Mouse (Mus musculus): ENCODE data around the gene Timm22.

The Timm22 gene

DNA sequence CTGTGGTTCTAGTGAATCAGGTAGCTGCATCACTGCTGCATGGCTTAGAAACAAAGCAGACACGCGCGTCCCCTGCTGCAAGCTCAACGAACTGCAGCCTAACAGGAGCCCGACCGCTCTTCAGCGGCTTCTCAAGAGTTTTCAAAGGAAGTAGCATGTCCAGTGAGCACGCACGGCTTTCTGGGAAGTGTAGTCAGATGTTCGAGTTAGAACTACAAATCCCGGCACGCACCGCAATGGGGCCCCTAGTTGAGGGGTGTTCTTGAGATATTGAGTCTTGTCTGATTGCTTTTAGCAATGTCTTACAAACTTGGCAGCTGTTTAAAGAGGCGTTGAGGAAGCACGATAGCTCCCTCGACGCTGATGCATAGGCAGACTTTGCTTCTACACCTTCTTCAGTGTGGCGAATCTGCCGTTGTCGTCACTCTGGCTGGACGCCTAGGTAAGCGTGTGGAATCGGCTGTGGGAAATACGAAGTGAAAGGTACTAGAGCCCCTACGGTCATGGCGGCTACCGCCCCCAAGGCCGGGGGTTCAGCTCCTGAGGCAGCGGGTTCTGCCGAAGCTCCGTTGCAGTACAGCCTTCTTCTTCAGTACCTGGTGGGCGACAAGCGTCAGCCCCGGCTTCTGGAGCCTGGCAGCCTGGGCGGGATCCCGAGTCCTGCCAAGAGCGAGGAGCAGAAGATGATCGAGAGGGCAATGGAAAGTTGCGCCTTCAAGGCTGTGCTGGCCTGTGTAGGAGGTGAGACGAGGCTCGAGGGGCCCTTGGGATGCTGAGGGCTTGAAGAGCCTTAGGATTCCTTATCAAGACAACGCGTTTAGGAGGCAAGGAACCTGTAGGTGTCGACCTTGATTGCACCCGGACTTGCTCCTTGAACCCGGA is at the start of gene Timm22:
TSS of gene Timm22 (plus strand) at position 251 of the 882 bp plus-strand sequence.
- DNase-seq (ENCODE audit: low spot score in 2 of 2): peak; percentile 93 to 98

DNA sequence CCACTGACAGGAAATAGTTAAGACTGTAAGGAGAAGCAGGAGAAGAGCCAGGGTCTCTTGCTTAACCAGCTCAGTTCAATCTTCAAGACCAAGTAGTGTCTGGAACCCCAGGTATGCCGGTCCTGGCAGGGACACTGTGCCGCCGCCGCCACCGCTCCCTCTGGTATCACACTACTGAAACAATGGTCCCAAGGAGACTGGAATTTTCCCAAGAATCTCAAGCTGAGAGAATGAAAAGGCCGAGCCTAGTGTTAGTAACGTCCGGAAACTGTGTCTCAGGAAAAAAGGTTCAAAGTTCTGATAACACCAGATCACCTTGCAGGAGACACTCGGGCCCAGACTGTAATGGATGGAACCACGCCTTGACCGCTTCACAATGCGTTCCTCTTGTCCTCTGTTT is 49.3 kb upstream of the Timm22 start:
- no peak for DNase-seq (ENCODE audit: low spot score in 2 of 2)

DNA sequence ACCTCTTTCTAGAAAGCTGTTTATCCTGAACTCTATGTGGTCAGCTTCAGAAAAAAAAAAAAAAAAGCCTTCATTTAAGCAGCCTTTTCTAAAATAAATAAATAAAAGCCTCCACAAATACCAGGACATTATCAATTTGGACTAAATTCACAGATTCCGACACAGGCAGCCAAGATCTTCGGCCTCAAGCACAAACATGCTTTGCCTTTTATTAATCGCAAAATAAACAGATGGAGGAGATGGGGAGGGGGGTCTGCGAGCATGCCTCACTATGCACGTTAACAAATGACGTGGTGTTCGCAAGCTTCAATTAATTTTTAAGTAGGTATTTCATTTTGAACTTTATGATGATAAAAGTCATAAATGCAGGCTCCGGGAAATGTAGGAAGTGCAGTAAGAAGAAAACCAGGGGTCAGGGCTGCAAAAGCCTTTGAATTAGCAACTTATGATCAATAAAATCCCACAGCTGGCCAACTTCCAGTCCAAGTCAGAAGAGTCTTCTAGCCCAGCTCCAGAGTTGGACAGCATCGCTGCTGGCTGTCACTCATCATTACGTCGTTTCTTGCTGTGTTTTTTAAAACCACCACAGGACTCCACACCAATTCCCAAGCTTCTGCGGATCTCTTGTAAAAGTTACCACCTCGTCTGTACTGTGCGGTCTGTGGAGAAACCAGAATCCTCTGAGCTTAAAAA is 48.0 kb upstream of the Timm22 start:
- DNase-seq (ENCODE audit: low spot score in 2 of 2): no peak

GRCm38 (mm10) chr11:76360255-76360654 is 46.5 kb upstream of the Timm22 start:
- no peak for DNase-seq (ENCODE audit: low spot score in 2 of 2)

DNA sequence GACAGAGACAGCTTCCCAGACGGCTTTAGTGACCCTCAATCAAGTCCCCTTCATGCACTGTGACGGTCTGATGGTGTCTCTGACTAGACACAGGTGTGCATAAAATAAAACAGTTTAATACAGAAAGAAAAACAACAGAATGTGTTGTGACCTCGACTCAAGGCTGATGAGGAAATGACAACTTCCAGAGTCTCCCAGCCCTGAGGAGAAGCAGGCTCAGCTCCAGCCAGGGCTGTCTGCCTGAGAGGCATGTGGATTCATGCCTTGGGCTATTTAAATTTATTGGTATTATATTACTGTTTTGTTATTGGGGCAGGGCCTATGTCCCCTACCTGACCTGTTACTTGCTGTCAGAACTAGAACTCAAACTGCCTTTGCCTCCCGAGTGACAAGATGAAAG is 45.3 kb upstream of the Timm22 start:
- DNase-seq (ENCODE audit: low spot score in 2 of 2): no peak

- DNase-seq (ENCODE audit: low spot score in 2 of 2): no peak
Observed at GRCm38 (mm10) chr11:76363178-76363577, 43.6 kb upstream of the Timm22 start.

GRCm38 (mm10) chr11:76363636-76364035 is 43.1 kb upstream of the Timm22 start:
- DNase-seq (ENCODE audit: low spot score in 2 of 2): no peak

GRCm38 (mm10) chr11:76364038-76364437 is 42.7 kb upstream of the Timm22 start:
- DNase-seq (ENCODE audit: low spot score in 2 of 2): no peak

DNA sequence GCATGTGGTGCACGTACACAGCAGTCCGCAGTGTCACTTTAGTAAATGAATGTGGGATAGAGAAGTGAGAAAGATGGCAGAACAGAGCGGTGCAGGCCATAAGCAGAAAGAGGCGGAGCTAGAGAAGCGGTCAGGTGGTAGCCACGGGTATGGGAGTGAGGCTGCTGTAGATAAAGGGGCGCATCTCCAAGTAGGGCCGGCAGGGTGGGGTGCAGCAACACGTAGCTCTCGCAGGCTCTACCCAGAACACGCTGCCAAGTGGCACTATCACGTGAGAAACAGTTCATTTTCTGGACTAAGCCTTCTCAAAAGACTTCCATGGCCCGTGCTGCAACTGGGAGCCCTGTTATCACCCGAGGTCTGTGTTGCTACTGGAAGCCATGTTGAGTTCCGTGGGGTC is 40.0 kb upstream of the Timm22 start:
- no peak for DNase-seq (ENCODE audit: low spot score in 2 of 2)

- DNase-seq (ENCODE audit: low spot score in 2 of 2): no peak
Observed at GRCm38 (mm10) chr11:76370491-76370890, 36.3 kb upstream of the Timm22 start.

GRCm38 (mm10) chr11:76372120-76372519 is 34.6 kb upstream of the Timm22 start:
- no peak for DNase-seq (ENCODE audit: low spot score in 2 of 2)

DNA sequence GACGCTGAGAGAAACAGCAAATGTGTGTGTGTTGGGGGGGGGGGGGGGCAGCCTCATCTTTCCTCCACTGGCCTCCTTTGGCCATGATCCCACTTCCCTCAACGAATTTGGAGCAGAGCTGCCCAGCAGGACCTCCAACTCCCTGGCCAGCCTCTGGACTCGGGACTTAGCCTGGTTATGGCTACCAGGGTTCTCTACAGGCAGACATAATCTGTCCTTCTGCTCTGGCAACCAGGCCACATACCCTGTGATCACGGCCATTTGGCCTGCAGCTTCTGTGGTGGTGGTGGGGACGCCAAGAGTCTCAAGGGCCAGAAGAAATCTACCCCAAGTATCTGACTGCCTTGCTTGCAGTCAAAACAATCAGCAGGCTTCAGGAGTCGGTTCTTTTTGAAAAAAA is 34.2 kb upstream of the Timm22 start:
- no peak for DNase-seq (ENCODE audit: low spot score in 2 of 2)

GRCm38 (mm10) chr11:76374491-76375185 is 32.1 kb upstream of the Timm22 start:
- DNase-seq (ENCODE audit: low spot score in 2 of 2): no peak

- no peak for DNase-seq (ENCODE audit: low spot score in 2 of 2)
Observed at GRCm38 (mm10) chr11:76376425-76376824, 30.3 kb upstream of the Timm22 start.

GRCm38 (mm10) chr11:76379921-76380544 is 26.7 kb upstream of the Timm22 start:
- DNase-seq (ENCODE audit: low spot score in 2 of 2): no peak

GRCm38 (mm10) chr11:76381201-76381885 is 25.4 kb upstream of the Timm22 start:
- no peak for DNase-seq (ENCODE audit: low spot score in 2 of 2)

- DNase-seq (ENCODE audit: low spot score in 2 of 2): no peak
Observed at GRCm38 (mm10) chr11:76382711-76383324, 23.9 kb upstream of the Timm22 start.

GRCm38 (mm10) chr11:76384307-76384706 is 22.4 kb upstream of the Timm22 start:
- no peak for DNase-seq (ENCODE audit: low spot score in 2 of 2)

- DNase-seq (ENCODE audit: low spot score in 2 of 2): no peak
Observed at GRCm38 (mm10) chr11:76385017-76385416, 21.7 kb upstream of the Timm22 start.

GRCm38 (mm10) chr11:76385746-76386145 is 21.0 kb upstream of the Timm22 start:
- DNase-seq (ENCODE audit: low spot score in 2 of 2): no peak

- no peak for DNase-seq (ENCODE audit: low spot score in 2 of 2)
Observed at GRCm38 (mm10) chr11:76387097-76387496, 19.7 kb upstream of the Timm22 start.

All from spleen, postnatal 4 days (tissue).